Mouse (Mus musculus): Measurements from ENCODE around the gene Nif3l1. TPM values are rescaled to one million over a fixed set of nuclear protein-coding genes. Genes with fewer than 3 reads are reported as not detected.

The Nif3l1 gene
- polyA plus RNA-seq (2015; fragmentation: Nextera tagmentation; extraction: Ambion mirVana), result 33.6 and 36.4 TPM in 2 replicates

DNA sequence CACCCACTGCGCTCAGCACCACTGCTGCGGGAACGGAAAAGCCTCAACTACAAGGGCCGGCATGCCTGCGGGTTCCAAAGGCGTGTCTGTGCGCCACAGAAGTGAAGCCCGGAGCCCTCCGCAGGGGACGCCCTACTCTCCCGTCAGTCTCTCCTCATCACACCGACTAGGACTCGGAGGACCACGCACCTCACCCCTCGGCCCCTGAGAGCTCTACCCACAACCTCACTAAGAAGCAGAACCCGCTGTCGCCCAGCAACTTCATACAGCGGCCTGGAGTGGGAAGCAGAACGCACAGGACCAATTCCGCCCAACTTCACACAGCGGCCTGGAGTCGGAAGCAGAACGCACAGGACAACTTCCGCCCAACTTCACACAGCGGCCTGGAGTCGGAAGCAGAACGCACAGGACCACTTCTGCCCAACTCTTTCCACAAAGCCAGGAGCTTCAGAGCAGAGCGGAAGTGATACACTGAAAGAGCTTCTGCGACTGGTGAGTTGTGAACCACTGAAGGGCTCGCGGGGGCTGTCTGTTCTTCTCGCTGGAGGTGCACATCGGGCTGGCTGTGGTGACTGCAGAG, at the start of gene Nif3l1, which contains the start of gene Ppil3:
TSS of gene Nif3l1 (plus strand) at position 9 of the 580 bp plus-strand sequence.
TSS of gene Ppil3 (minus strand) at position 344 of the 580 bp plus-strand sequence.
- no peaks in the 10 kb centered on the region for H3K9me3 ChIP-seq (replicated peaks; ENCODE audit: low read length)
- peak within 1 kb of the TSS; percentile 86 for H3K9ac ChIP-seq (ENCODE audit: low read depth, low read length)
- under 1% methylated on average over 33 of the region's 33 CpGs for WGBS
- peak; percentile 97 for DNase-seq (ENCODE audit: low spot score)
- peak within 1 kb of the TSS; percentile 78 for H3K4me2 ChIP-seq (ENCODE audit: low read length)
- peak; percentile 46; the same call in 1 of the 2 replicates for TF ChIP-seq CTCF (IDR thresholded peaks at IDR 0.05; ENCODE audit: low read depth)
- no peaks in the 10 kb centered on the region for H3K27me3 ChIP-seq (ENCODE audit: insufficient read depth, low read length)
- H3K4me1 ChIP-seq (replicated peaks; ENCODE audit: insufficient read depth, low read length), result peaks cover 8% of the 10 kb centered on the region; the same call in 1 of the 2 replicates
- H3K27ac ChIP-seq, result peak within 1 kb of the TSS; percentile 96
- peak within 1 kb of the TSS; percentile 64 for H3K4me3 ChIP-seq (replicated peaks; ENCODE audit: low read depth, low read length)
- peak; percentile 93 for ATAC-seq (replicated peaks; ENCODE audit: low FRiP score, low read depth)
- H3K36me3 ChIP-seq (ENCODE audit: insufficient read depth, low read length), result peaks cover 8% of the 10 kb centered on the region; the same call in 1 of the 2 replicates

DNA sequence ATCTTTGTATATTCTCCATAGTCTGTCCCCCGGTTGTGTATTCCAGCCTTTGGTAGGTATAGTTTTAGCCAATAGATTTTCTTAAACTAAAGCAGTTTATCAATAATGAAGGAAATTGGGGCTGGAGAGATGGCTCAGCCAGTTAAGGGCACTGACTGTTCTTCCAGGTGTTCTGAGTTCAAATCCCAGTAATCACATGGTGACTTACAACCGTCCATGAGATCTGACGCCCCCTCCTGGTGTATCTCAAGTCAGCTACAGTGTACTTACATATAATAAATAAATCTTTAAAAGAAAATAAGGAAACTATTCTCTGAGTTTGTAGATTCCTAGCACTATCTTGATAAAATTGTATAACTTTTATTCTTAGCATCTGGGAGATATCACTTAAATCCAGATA, 49.6 kb upstream of the Nif3l1 start:
- Histone ChIP-seq H3K9ac (ENCODE audit: low read depth, low read length) (no peak overlapping the region), H3K27me3 (ENCODE audit: insufficient read depth, low read length) (no peaks in the 10 kb centered on the region), H3K9me3 (replicated peaks; ENCODE audit: low read length) (no peaks in the 10 kb centered on the region), H3K4me3 (replicated peaks; ENCODE audit: low read depth, low read length) (no peak overlapping the region), H3K27ac (no peak overlapping the region), H3K4me2 (ENCODE audit: low read length) (no peak overlapping the region), H3K36me3 (ENCODE audit: insufficient read depth, low read length) (peaks cover 30% of the 10 kb centered on the region), H3K4me1 (replicated peaks; ENCODE audit: insufficient read depth, low read length) (0 out of 2 replicates have a peak, but pooled peaks cover 3% of the 10 kb centered on the region)
- ATAC-seq (replicated peaks; ENCODE audit: low FRiP score, low read depth) (no peak), DNase-seq (ENCODE audit: low spot score) (no peak)
- 92% methylated on average over 3 of the region's 3 CpGs for WGBS
- TF ChIP-seq CTCF (IDR thresholded peaks at IDR 0.05; ENCODE audit: low read depth), result no peak

GRCm38 (mm10) chr1:58396179-58396578, 48.8 kb upstream of the Nif3l1 start:
- no peak overlapping the region for H3K27ac ChIP-seq
- H3K4me3 ChIP-seq (replicated peaks; ENCODE audit: low read depth, low read length), result no peak overlapping the region
- DNase-seq (ENCODE audit: low spot score), result no peak
- H3K36me3 ChIP-seq (ENCODE audit: insufficient read depth, low read length), result peaks cover 39% of the 10 kb centered on the region
- no peak overlapping the region for H3K4me2 ChIP-seq (ENCODE audit: low read length)
- no peaks in the 10 kb centered on the region for H3K27me3 ChIP-seq (ENCODE audit: insufficient read depth, low read length)
- peak; percentile 48 for TF ChIP-seq CTCF (IDR thresholded peaks at IDR 0.05; ENCODE audit: low read depth)
- H3K9me3 ChIP-seq (replicated peaks; ENCODE audit: low read length), result no peaks in the 10 kb centered on the region
- no peak overlapping the region for H3K9ac ChIP-seq (ENCODE audit: low read depth, low read length)
- 0 out of 2 replicates have a peak, but pooled peaks cover 3% of the 10 kb centered on the region for H3K4me1 ChIP-seq (replicated peaks; ENCODE audit: insufficient read depth, low read length)
- 100% methylated on average over 1 of the region's 1 CpGs for WGBS
- ATAC-seq (replicated peaks; ENCODE audit: low FRiP score, low read depth), result no peak

DNA sequence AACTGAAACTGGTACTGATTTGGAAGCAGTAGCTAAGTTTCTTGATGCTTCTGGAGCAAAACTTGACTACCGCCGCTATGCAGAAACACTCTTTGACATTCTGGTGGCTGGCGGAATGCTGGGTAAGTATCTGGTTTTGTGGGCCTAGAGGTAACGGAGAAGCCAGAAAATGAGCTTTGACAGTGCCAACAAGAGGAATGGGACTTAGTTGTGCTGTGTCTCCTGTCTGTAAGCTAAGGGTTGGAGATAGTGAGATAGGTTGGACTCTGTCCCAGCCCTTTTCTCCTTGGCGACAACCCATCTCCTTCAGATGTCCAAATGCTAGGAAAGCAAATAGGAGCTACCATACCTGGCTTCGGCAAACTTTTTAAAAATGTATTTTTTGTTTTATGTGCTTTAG, 47.2 kb upstream of the Nif3l1 start:
- WGBS, result 95% methylated on average over 6 of the region's 6 CpGs

DNA sequence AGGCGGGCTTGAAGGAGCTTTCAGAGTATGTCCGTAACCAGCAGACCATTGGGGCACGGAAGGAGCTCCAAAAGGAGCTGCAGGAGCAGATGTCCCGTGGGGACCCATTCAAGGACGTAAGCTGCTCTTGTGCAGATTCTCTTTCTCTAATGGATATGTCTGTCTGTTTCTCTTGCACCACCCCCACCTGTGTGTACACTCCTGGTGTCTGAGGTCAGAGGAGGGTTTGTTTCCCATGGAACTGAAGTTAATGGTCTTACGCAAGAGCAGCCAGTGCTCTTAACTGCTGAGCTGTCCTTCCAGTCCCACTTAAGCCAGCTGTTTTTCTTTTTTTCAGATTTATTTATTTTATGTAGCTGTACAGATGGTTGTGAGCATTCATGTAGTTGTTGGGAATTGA, 43.6 kb upstream of the Nif3l1 start:
- Histone ChIP-seq H3K27ac (no peak overlapping the region), H3K4me2 (ENCODE audit: low read length) (no peak overlapping the region), H3K9ac (ENCODE audit: low read depth, low read length) (no peak overlapping the region), H3K4me3 (replicated peaks; ENCODE audit: low read depth, low read length) (no peak overlapping the region), H3K4me1 (replicated peaks; ENCODE audit: insufficient read depth, low read length) (no peaks in the 10 kb centered on the region), H3K9me3 (replicated peaks; ENCODE audit: low read length) (no peaks in the 10 kb centered on the region), H3K36me3 (ENCODE audit: insufficient read depth, low read length) (peaks cover 66% of the 10 kb centered on the region), H3K27me3 (ENCODE audit: insufficient read depth, low read length) (no peaks in the 10 kb centered on the region)
- WGBS, result 88% methylated on average over 6 of the region's 6 CpGs
- TF ChIP-seq CTCF (IDR thresholded peaks at IDR 0.05; ENCODE audit: low read depth), result no peak
- no peak for DNase-seq (ENCODE audit: low spot score)
- no peak for ATAC-seq (replicated peaks; ENCODE audit: low FRiP score, low read depth)

More for the DNA sequence above, 47.2 kb upstream of the Nif3l1 start:
- no peak for TF ChIP-seq CTCF (IDR thresholded peaks at IDR 0.05; ENCODE audit: low read depth)
- H3K27me3 ChIP-seq (ENCODE audit: insufficient read depth, low read length), result no peaks in the 10 kb centered on the region
- H3K36me3 ChIP-seq (ENCODE audit: insufficient read depth, low read length), result peaks cover 51% of the 10 kb centered on the region
- H3K4me1 ChIP-seq (replicated peaks; ENCODE audit: insufficient read depth, low read length), result no peaks in the 10 kb centered on the region
- no peak overlapping the region for H3K4me3 ChIP-seq (replicated peaks; ENCODE audit: low read depth, low read length)
- H3K9me3 ChIP-seq (replicated peaks; ENCODE audit: low read length), result no peaks in the 10 kb centered on the region
- H3K4me2 ChIP-seq (ENCODE audit: low read length), result no peak overlapping the region
- H3K9ac ChIP-seq (ENCODE audit: low read depth, low read length), result no peak overlapping the region
- DNase-seq (ENCODE audit: low spot score) (no peak), ATAC-seq (replicated peaks; ENCODE audit: low FRiP score, low read depth) (no peak)
- H3K27ac ChIP-seq, result no peak overlapping the region

DNA sequence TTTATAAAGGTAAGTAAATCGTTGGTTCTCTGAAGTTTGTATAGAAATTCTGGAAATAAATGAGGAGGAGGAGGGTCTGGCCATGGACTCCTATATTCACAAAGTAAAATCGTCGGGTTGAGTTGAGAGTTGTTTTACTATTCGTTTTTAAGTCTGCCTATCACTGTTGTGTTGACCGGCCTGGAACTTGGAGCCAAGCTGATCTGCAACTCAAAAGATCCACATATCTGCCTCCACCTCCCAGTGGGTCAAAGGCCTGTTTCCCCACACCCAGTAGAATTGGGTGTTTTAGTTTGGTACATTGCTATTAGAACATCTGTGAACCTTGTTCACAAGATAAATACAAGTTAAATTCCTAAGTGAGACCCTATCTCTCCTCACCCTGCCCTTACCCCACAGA, 41.2 kb upstream of the Nif3l1 start:
- ATAC-seq (replicated peaks; ENCODE audit: low FRiP score, low read depth) (no peak), DNase-seq (ENCODE audit: low spot score) (no peak)
- Histone ChIP-seq H3K4me1 (replicated peaks; ENCODE audit: insufficient read depth, low read length) (no peaks in the 10 kb centered on the region), H3K9me3 (replicated peaks; ENCODE audit: low read length) (no peaks in the 10 kb centered on the region), H3K27ac (no peak overlapping the region), H3K9ac (ENCODE audit: low read depth, low read length) (no peak overlapping the region), H3K4me2 (ENCODE audit: low read length) (no peak overlapping the region), H3K4me3 (replicated peaks; ENCODE audit: low read depth, low read length) (no peak overlapping the region), H3K36me3 (ENCODE audit: insufficient read depth, low read length) (peaks cover 59% of the 10 kb centered on the region), H3K27me3 (ENCODE audit: insufficient read depth, low read length) (no peaks in the 10 kb centered on the region)
- TF ChIP-seq CTCF (IDR thresholded peaks at IDR 0.05; ENCODE audit: low read depth), result no peak
- 89% methylated on average over 5 of the region's 5 CpGs for WGBS
